Mouse (Mus musculus) hindbrain, embryonic 14.5 days (tissue): ENCODE data around the gene Fntb. TPM values are rescaled to one million over a fixed set of nuclear protein-coding genes. Genes with fewer than 3 reads are reported as not detected.

Source experiments
- ATAC-seq: fragments of 200-750 bp; cut with Nextera tagmentation; 2 replicates; pipeline ENCODE4 v1.8.0; 2017; ENCODE audit warnings: moderate number of reproducible peaks, mild to moderate bottlenecking, moderate TSS enrichment, moderate library complexity; ENCODE audit not compliant: low FRiP score
- DNase-seq: peaks from one replicate; pipeline ENCODE4 v3.0.0-alpha.2; 2015; ENCODE audit warnings: low spot score
- H3K27ac ChIP-seq: fragments of 300-500 bp; sonication (generic); 2 replicates; pipeline ENCODE4 v1.5.1; 2014; ENCODE audit warnings: mild to moderate bottlenecking, moderate library complexity
- H3K27me3 ChIP-seq: fragments of 300-500 bp; sonication (generic); 2 replicates; pipeline ENCODE4 v1.6.1; 2014; ENCODE audit warnings: mild to moderate bottlenecking, low read length, mixed read lengths; ENCODE audit not compliant: control insufficient read depth, insufficient read depth
- H3K36me3 ChIP-seq: fragments of 300-500 bp; sonication (generic); replicated peaks from 2 replicates; pipeline ENCODE4 v1.6.1; 2014; ENCODE audit not compliant: control insufficient read depth, insufficient read depth
- H3K4me1 ChIP-seq: fragments of 300-500 bp; sonication (generic); replicated peaks from 2 replicates; pipeline ENCODE4 v1.6.1; 2014; ENCODE audit warnings: antibody characterized with exemption, low read length, mixed read lengths; ENCODE audit not compliant: control insufficient read depth, insufficient read depth
- H3K4me2 ChIP-seq: fragments of 300-500 bp; sonication (generic); replicated peaks from 2 replicates; pipeline ENCODE4 v1.6.1; 2014; ENCODE audit warnings: mild to moderate bottlenecking, moderate library complexity
- H3K4me3 ChIP-seq: fragments of 300-500 bp; sonication (generic); replicated peaks from 2 replicates; pipeline ENCODE4 v1.5.1; 2014; ENCODE audit warnings: mild to moderate bottlenecking, low read length
- H3K9ac ChIP-seq: fragments of 300-500 bp; sonication (generic); 2 replicates; pipeline ENCODE4 v1.6.1; 2014
- H3K9me3 ChIP-seq: fragments of 300-500 bp; sonication (generic); 2 replicates; pipeline ENCODE4 v1.6.1; 2016; ENCODE audit warnings: low read length; ENCODE audit not compliant: control insufficient read depth
- WGBS: fragments of 180-500 bp; shearing (Covaris S2); extraction: QIAGEN DNeasy Blood & Tissue Kit; methylation state at CpG from one replicate; pipeline ENCODE4 v1.1.7; 2014; 5-methylcytosine and 5-hydroxymethylcytosine counted together
- polyA plus RNA-seq: library from polyadenylated mRNA; unstranded; fragments of >200 nt; fragmentation: Nextera tagmentation; extraction: Ambion mirVana; gene quantifications from 2 replicates; pipeline ENCODE4 v1.2.1, GENCODE M21; 2014

Fntb gene
- polyA plus RNA-seq, 1 experiment from 2014 or later = 40.4 TPM

DNA sequence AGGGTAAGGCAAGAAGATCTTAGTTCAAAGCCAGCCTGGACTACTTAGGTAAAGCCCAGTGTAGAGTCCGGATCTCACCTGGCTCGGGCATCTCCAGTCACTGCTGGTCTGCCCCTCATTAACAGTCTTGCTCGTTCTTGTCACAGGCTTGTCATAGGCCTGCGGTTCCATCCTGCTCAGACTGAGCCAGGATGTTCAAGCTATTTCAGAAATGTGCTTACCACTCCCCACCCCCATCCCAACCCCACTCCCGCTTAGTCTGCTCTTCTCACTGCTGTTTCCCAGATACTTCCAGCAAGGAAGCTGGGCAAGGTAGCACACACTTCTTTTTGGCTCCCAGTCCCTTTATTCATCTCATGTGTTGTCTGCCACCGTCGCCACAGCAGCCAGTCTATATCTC, 104.2 kb downstream of the Fntb start:
- H3K27me3 ChIP-seq = no peaks in the 10 kb centered on the region
- no peak overlapping the region for H3K9ac ChIP-seq
- no peak overlapping the region for H3K4me2 ChIP-seq
- no peak overlapping the region for H3K27ac ChIP-seq
- peaks cover 9% of the 10 kb centered on the region; the same call in 1 of the 2 replicates for H3K36me3 ChIP-seq
- ATAC-seq = no peak
- 91% methylated on average over 7 of the region's 7 CpGs for WGBS
- no peak for DNase-seq
- H3K4me1 ChIP-seq = no peaks in the 10 kb centered on the region
- H3K9me3 ChIP-seq = no peaks in the 10 kb centered on the region
- H3K4me3 ChIP-seq = no peak overlapping the region

- peaks cover 22% of the 10 kb centered on the region; the same call in 1 of the 2 replicates for H3K36me3 ChIP-seq
- 88% methylated on average over 7 of the region's 7 CpGs for WGBS
- H3K27me3 ChIP-seq = no peaks in the 10 kb centered on the region
- no peaks in the 10 kb centered on the region for H3K9me3 ChIP-seq
- ATAC-seq (no peak), DNase-seq (no peak)
- H3K4me2 ChIP-seq = no peak overlapping the region
- no peak overlapping the region for H3K9ac ChIP-seq
- H3K4me3 ChIP-seq = no peak overlapping the region
- H3K4me1 ChIP-seq = no peaks in the 10 kb centered on the region
- no peak overlapping the region for H3K27ac ChIP-seq
Measured at GRCm38 (mm10) chr12:76872767-76873316, 107.5 kb downstream of the Fntb start.

DNA sequence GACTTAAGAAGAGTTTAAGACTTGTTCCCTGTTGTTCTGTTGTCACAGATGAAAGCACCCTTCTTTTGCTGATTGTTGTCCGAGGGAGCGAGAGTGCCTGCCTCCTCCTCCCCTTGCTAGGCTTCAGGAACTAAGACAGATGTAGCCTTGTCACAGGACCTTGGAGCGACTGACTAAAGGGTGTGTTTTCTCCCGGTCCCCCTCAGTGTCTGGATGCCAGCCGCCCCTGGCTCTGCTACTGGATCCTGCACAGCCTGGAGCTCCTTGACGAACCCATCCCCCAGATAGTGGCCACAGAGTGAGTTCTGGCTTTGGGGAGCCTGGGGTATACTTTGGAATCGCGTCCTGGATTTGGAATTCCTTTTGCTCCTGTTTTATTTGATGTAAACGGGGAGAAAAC, 109.4 kb downstream of the Fntb start:
- peaks cover 22% of the 10 kb centered on the region; the same call in 1 of the 2 replicates for H3K36me3 ChIP-seq
- WGBS = 51% methylated on average over 9 of the region's 9 CpGs

DNA sequence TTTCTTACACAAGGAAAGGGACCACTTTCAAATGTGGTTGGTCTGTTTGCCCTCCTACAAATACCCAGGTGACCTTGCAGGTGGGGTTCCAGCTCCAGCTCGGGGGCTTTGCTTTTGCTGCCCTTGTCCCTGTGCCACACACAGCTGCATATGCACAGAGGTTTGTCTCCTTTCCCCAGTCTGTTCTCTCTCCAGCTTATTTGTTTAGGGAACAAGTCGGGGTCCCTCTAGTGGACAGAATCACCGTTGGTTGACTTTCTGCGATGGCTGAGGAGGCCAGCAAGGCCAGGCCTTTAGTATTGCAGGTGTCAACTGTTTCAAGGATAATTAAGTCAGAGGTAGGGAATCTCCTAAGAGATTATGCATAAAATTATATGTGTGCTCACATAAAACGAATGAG, 113.9 kb downstream of the Fntb start:
- Histone ChIP-seq H3K36me3 (peaks cover 16% of the 10 kb centered on the region; the same call in 1 of the 2 replicates), H3K27ac (no peak overlapping the region), H3K4me1 (no peaks in the 10 kb centered on the region), H3K9ac (no peak overlapping the region), H3K27me3 (no peaks in the 10 kb centered on the region), H3K4me3 (no peak overlapping the region), H3K9me3 (no peaks in the 10 kb centered on the region), H3K4me2 (no peak overlapping the region)
- DNase-seq = peak; percentile 70
- 8% methylated on average over 5 of the region's 5 CpGs for WGBS
- ATAC-seq = no peak

More for the DNA sequence above, 109.4 kb downstream of the Fntb start:
- H3K9me3 ChIP-seq = no peaks in the 10 kb centered on the region
- no peaks in the 10 kb centered on the region for H3K4me1 ChIP-seq
- no peak for DNase-seq
- H3K9ac ChIP-seq = no peak overlapping the region
- no peak for ATAC-seq
- no peaks in the 10 kb centered on the region for H3K27me3 ChIP-seq
- no peak overlapping the region for H3K27ac ChIP-seq
- H3K4me3 ChIP-seq = no peak overlapping the region
- H3K4me2 ChIP-seq = no peak overlapping the region

GRCm38 (mm10) chr12:76880131-76880530, 114.7 kb downstream of the Fntb start:
- Histone ChIP-seq H3K27ac (no peak overlapping the region), H3K4me2 (no peak overlapping the region), H3K4me3 (no peak overlapping the region), H3K9me3 (no peaks in the 10 kb centered on the region), H3K36me3 (peaks cover 7% of the 10 kb centered on the region; the same call in 1 of the 2 replicates), H3K9ac (no peak overlapping the region), H3K4me1 (no peaks in the 10 kb centered on the region), H3K27me3 (no peaks in the 10 kb centered on the region)
- 92% methylated on average over 4 of the region's 4 CpGs for WGBS
- DNase-seq (no peak), ATAC-seq (no peak)

DNA sequence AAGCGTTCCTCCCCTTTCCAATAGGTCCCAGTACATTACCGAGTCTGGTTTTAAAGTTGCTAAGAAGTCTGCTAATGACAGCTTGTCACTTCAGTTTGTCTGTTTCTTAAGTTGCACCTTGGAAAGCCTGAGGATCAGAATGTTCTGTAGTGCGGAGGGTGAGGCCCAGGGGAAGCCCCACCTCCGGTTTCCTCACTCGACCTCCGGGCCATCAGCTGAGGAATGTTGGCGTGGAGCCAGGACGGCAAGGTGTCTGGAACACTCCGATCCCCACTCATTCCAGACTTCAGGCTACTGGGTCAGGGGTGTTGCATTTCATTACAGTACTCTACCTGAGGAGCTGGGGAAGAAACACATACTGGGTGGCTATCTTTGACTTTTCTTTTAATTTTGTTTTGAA, 118.4 kb downstream of the Fntb start:
- Histone ChIP-seq H3K9me3 (no peaks in the 10 kb centered on the region), H3K27me3 (no peaks in the 10 kb centered on the region), H3K4me2 (no peak overlapping the region), H3K9ac (no peak overlapping the region), H3K27ac (no peak overlapping the region), H3K36me3 (0 out of 2 replicates have a peak, but pooled peaks cover 6% of the 10 kb centered on the region), H3K4me3 (no peak overlapping the region), H3K4me1 (no peaks in the 10 kb centered on the region)
- ATAC-seq = no peak
- 83% methylated on average over 9 of the region's 9 CpGs for WGBS
- no peak for DNase-seq

DNA sequence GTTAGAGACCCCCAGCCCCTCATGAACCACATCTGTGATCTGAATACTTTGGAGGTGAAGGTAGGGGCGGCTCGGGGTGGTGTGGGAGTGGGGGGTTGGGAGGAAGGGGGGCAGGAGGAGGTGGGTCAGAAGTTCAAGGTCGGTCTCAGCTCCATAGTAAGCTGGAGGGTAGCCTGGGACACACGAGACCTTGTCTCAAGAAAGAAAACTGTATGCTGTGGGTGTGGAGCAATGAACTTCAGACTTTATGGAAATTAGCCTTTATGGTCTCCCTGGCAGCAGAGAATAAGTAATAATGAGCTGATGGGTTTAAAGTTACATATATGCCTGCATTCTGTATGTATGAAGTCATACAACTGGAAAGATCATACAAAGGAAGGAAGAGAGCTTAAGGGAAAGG, 119.7 kb downstream of the Fntb start:
- H3K36me3 ChIP-seq = peaks cover 6% of the 10 kb centered on the region; the same call in 1 of the 2 replicates
- H3K9ac ChIP-seq = no peak overlapping the region
- H3K4me3 ChIP-seq = no peak overlapping the region
- no peaks in the 10 kb centered on the region for H3K4me1 ChIP-seq
- DNase-seq = no peak
- no peaks in the 10 kb centered on the region for H3K27me3 ChIP-seq
- no peak overlapping the region for H3K27ac ChIP-seq
- no peak for ATAC-seq
- no peaks in the 10 kb centered on the region for H3K9me3 ChIP-seq
- no peak overlapping the region for H3K4me2 ChIP-seq
- WGBS = 94% methylated on average over 4 of the region's 4 CpGs

DNA sequence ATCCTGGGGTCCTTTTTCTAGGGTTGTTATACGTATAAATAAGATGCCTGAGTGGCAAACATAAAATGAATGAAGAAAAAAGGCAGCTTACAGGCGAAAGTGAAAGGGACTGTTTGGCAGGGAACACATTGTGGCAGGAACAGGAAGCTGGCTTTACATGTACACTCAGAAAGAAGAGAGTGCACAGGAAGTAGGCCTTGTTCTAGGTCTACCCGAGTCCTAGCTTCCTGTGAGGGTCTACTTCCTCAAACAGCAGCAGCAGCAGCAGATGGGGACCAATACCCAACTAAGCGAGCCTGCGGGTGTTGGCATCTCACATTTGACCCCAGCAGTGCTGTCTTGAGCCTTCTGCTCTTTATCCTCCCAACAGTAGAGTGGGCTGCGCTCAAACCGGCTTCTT, 121.4 kb downstream of the Fntb start:
- no peak for ATAC-seq
- H3K4me3 ChIP-seq = no peak overlapping the region
- DNase-seq = no peak
- H3K36me3 ChIP-seq = peaks cover 6% of the 10 kb centered on the region
- H3K27ac ChIP-seq = no peak overlapping the region
- 91% methylated on average over 7 of the region's 7 CpGs for WGBS
- H3K4me2 ChIP-seq = no peak overlapping the region
- H3K27me3 ChIP-seq = no peaks in the 10 kb centered on the region
- H3K9me3 ChIP-seq = no peaks in the 10 kb centered on the region
- H3K4me1 ChIP-seq = no peaks in the 10 kb centered on the region; the same call in 1 of the 2 replicates
- H3K9ac ChIP-seq = no peak overlapping the region

DNA sequence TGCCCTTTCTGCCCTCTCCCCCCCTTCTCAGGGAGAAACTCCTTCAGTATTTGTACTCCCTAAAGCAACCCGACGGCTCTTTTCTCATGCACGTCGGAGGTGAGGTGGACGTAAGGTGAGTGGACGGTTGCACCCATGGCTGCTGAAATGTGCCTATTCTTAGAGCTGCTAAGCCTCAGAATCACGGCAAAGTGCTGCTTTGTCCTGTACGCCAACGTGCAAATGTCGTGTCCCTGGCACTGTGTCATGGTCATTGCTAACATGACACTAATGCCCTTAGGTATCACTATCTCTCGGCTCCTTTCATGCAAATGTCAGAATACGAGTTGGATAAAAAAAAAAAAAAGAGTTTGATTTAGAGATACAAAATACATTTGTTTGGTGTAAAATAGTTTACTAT, 122.6 kb downstream of the Fntb start:
- DNase-seq = no peak
- H3K9ac ChIP-seq = no peak overlapping the region

More for the DNA sequence above, 122.6 kb downstream of the Fntb start:
- H3K4me1 ChIP-seq = no peaks in the 10 kb centered on the region; the same call in 1 of the 2 replicates
- H3K27ac ChIP-seq = no peak overlapping the region
- WGBS = 96% methylated on average over 12 of the region's 12 CpGs
- peaks cover 6% of the 10 kb centered on the region for H3K36me3 ChIP-seq
- no peaks in the 10 kb centered on the region for H3K27me3 ChIP-seq
- no peak overlapping the region for H3K4me2 ChIP-seq
- H3K9me3 ChIP-seq = no peaks in the 10 kb centered on the region
- no peak for ATAC-seq
- H3K4me3 ChIP-seq = no peak overlapping the region
